Mouse (Mus musculus) ovary, adult 18-20 months (tissue): ENCODE data around the gene Olfr235.
"Not testable (repeated sequence)": the region's sequence is repeated elsewhere in the genome, so short reads cannot be mapped to it uniquely, and the experiment has no call there.

ENCODE experiments used
- DNase-seq: peaks from one replicate; pipeline ENCODE4 v3.0.0; 2022; ENCODE audit warnings: low spot score, mixed read lengths

Gene Olfr235

GRCm38 (mm10) chr19:12260732-12261131 lies at the start of gene Olfr235:
TSS of gene Olfr235 (plus strand) at chr19:12261032.
- no peak for DNase-seq

- not testable (repeated sequence) for DNase-seq
Observed at GRCm38 (mm10) chr19:12232496-12232895, 28.3 kb upstream of the Olfr235 start, which contains the start of gene Olfr1432. TSS of gene Olfr1432 (minus strand) at chr19:12232596.

- no peak for DNase-seq
Observed at GRCm38 (mm10) chr19:12241559-12241958, 19.3 kb upstream of the Olfr235 start, which contains the start of gene Olfr262. TSS of gene Olfr262 (minus strand) at chr19:12241659.

- no peak for DNase-seq
Observed at GRCm38 (mm10) chr19:12279554-12279953, 18.7 kb downstream of the Olfr235 start, which contains the start of gene Olfr1434. TSS of gene Olfr1434 (plus strand) at chr19:12279854.

- no peak for DNase-seq
Observed at GRCm38 (mm10) chr19:12292979-12293378, 32.1 kb downstream of the Olfr235 start.

GRCm38 (mm10) chr19:12299030-12299429 lies 38.2 kb downstream of the Olfr235 start, which contains the start of gene Olfr1436:
TSS of gene Olfr1436 (minus strand) at chr19:12299130.
- DNase-seq, result not testable (repeated sequence)
